Mouse (Mus musculus): ENCODE results near the gene Galnt2. TPM values are rescaled to one million over a fixed set of nuclear protein-coding genes. Genes with fewer than 3 reads are reported as not detected.

The Galnt2 gene
- polyA plus RNA-seq, 1 experiment, result 8.1 TPM

- H3K27ac ChIP-seq (ENCODE audit: insufficient read depth, low read depth, low read length), result no peak overlapping the region
- 57% methylated on average over 8 of the region's 8 CpGs for WGBS
- no peak overlapping the region for H3K4me3 ChIP-seq (ENCODE audit: low read depth, low read length)
- no peaks in the 10 kb centered on the region for H3K4me1 ChIP-seq (ENCODE audit: control insufficient read depth, insufficient read depth, insufficient read length, low read length)
- H3K27me3 ChIP-seq (ENCODE audit: control insufficient read depth, insufficient read depth, low read length), result no peaks in the 10 kb centered on the region
- H3K36me3 ChIP-seq (ENCODE audit: control insufficient read depth, insufficient read depth, low read length), result no peaks in the 10 kb centered on the region
- TF ChIP-seq CTCF (IDR thresholded peaks at IDR 0.05; ENCODE audit: extremely low read depth, insufficient read length, insufficient replicate concordance, low read depth, low read length) (no peak), POLR2A (IDR thresholded peaks at IDR 0.05; ENCODE audit: low read depth, low read length) (no peak)
Measured at GRCm38 (mm10) chr8:124201706-124202105, 29.5 kb upstream of the Galnt2 start.

GRCm38 (mm10) chr8:124202895-124203294 is 28.3 kb upstream of the Galnt2 start:
- no peak overlapping the region for H3K27ac ChIP-seq (ENCODE audit: insufficient read depth, low read depth, low read length)
- H3K4me3 ChIP-seq (ENCODE audit: low read depth, low read length), result no peak overlapping the region
- TF ChIP-seq CTCF (IDR thresholded peaks at IDR 0.05; ENCODE audit: extremely low read depth, insufficient read length, insufficient replicate concordance, low read depth, low read length) (no peak), POLR2A (IDR thresholded peaks at IDR 0.05; ENCODE audit: low read depth, low read length) (no peak)
- no peaks in the 10 kb centered on the region for H3K27me3 ChIP-seq (ENCODE audit: control insufficient read depth, insufficient read depth, low read length)
- no peaks in the 10 kb centered on the region for H3K4me1 ChIP-seq (ENCODE audit: control insufficient read depth, insufficient read depth, insufficient read length, low read length)
- H3K36me3 ChIP-seq (ENCODE audit: control insufficient read depth, insufficient read depth, low read length), result no peaks in the 10 kb centered on the region
- 20% methylated on average over 5 of the region's 5 CpGs for WGBS

- H3K36me3 ChIP-seq (ENCODE audit: control insufficient read depth, insufficient read depth, low read length), result no peaks in the 10 kb centered on the region
- no peaks in the 10 kb centered on the region for H3K4me1 ChIP-seq (ENCODE audit: control insufficient read depth, insufficient read depth, insufficient read length, low read length)
- no peak for TF ChIP-seq POLR2A (IDR thresholded peaks at IDR 0.05; ENCODE audit: low read depth, low read length)
- no peak for TF ChIP-seq CTCF (IDR thresholded peaks at IDR 0.05; ENCODE audit: extremely low read depth, insufficient read length, insufficient replicate concordance, low read depth, low read length)
- 90% methylated on average over 13 of the region's 13 CpGs for WGBS
- no peak overlapping the region for H3K27ac ChIP-seq (ENCODE audit: insufficient read depth, low read depth, low read length)
- H3K4me3 ChIP-seq (ENCODE audit: low read depth, low read length), result no peak overlapping the region
- no peaks in the 10 kb centered on the region for H3K27me3 ChIP-seq (ENCODE audit: control insufficient read depth, insufficient read depth, low read length)
Measured at GRCm38 (mm10) chr8:124204001-124204601, 27.1 kb upstream of the Galnt2 start.

GRCm38 (mm10) chr8:124212148-124212547 is 19.0 kb upstream of the Galnt2 start:
- Histone ChIP-seq H3K4me1 (ENCODE audit: control insufficient read depth, insufficient read depth, insufficient read length, low read length) (no peaks in the 10 kb centered on the region), H3K36me3 (ENCODE audit: control insufficient read depth, insufficient read depth, low read length) (no peaks in the 10 kb centered on the region), H3K27me3 (ENCODE audit: control insufficient read depth, insufficient read depth, low read length) (no peaks in the 10 kb centered on the region), H3K4me3 (ENCODE audit: low read depth, low read length) (no peak overlapping the region), H3K27ac (ENCODE audit: insufficient read depth, low read depth, low read length) (no peak overlapping the region)
- TF ChIP-seq POLR2A (IDR thresholded peaks at IDR 0.05; ENCODE audit: low read depth, low read length), result no peak
- TF ChIP-seq CTCF (IDR thresholded peaks at IDR 0.05; ENCODE audit: extremely low read depth, insufficient read length, insufficient replicate concordance, low read depth, low read length), result no peak
- 59% methylated on average over 2 of the region's 2 CpGs for WGBS

GRCm38 (mm10) chr8:124216951-124217350 is 14.2 kb upstream of the Galnt2 start:
- H3K36me3 ChIP-seq (ENCODE audit: control insufficient read depth, insufficient read depth, low read length), result no peaks in the 10 kb centered on the region
- H3K4me3 ChIP-seq (ENCODE audit: low read depth, low read length), result no peak overlapping the region
- no peak overlapping the region for H3K27ac ChIP-seq (ENCODE audit: insufficient read depth, low read depth, low read length)
- TF ChIP-seq POLR2A (IDR thresholded peaks at IDR 0.05; ENCODE audit: low read depth, low read length) (no peak), CTCF (IDR thresholded peaks at IDR 0.05; ENCODE audit: extremely low read depth, insufficient read length, insufficient replicate concordance, low read depth, low read length) (no peak)
- H3K27me3 ChIP-seq (ENCODE audit: control insufficient read depth, insufficient read depth, low read length), result no peaks in the 10 kb centered on the region
- H3K4me1 ChIP-seq (ENCODE audit: control insufficient read depth, insufficient read depth, insufficient read length, low read length), result no peaks in the 10 kb centered on the region

- Histone ChIP-seq H3K27me3 (ENCODE audit: control insufficient read depth, insufficient read depth, low read length) (no peaks in the 10 kb centered on the region), H3K27ac (ENCODE audit: insufficient read depth, low read depth, low read length) (peak overlapping the region; percentile 25; the same call in 1 of the 2 replicates), H3K36me3 (ENCODE audit: control insufficient read depth, insufficient read depth, low read length) (no peaks in the 10 kb centered on the region), H3K4me1 (ENCODE audit: control insufficient read depth, insufficient read depth, insufficient read length, low read length) (peaks cover 17% of the 10 kb centered on the region; the same call in 1 of the 2 replicates), H3K4me3 (ENCODE audit: low read depth, low read length) (no peak overlapping the region)
- 34% methylated on average over 2 of the region's 2 CpGs for WGBS
- TF ChIP-seq CTCF (IDR thresholded peaks at IDR 0.05; ENCODE audit: extremely low read depth, insufficient read length, insufficient replicate concordance, low read depth, low read length), result no peak
- TF ChIP-seq POLR2A (IDR thresholded peaks at IDR 0.05; ENCODE audit: low read depth, low read length), result no peak
Measured at GRCm38 (mm10) chr8:124229883-124230282, 1.3 kb upstream of the Galnt2 start.

- Histone ChIP-seq H3K4me1 (ENCODE audit: control insufficient read depth, insufficient read depth, insufficient read length, low read length) (peaks cover 17% of the 10 kb centered on the region; the same call in 1 of the 2 replicates), H3K36me3 (ENCODE audit: control insufficient read depth, insufficient read depth, low read length) (no peaks in the 10 kb centered on the region), H3K27me3 (ENCODE audit: control insufficient read depth, insufficient read depth, low read length) (no peaks in the 10 kb centered on the region), H3K4me3 (ENCODE audit: low read depth, low read length) (peak overlapping the region; percentile 57), H3K27ac (ENCODE audit: insufficient read depth, low read depth, low read length) (peak overlapping the region; percentile 1; the same call in 1 of the 2 replicates)
- 56% methylated on average over 8 of the region's 8 CpGs for WGBS
- TF ChIP-seq POLR2A (IDR thresholded peaks at IDR 0.05; ENCODE audit: low read depth, low read length) (no peak), CTCF (IDR thresholded peaks at IDR 0.05; ENCODE audit: extremely low read depth, insufficient read length, insufficient replicate concordance, low read depth, low read length) (no peak)
Measured at GRCm38 (mm10) chr8:124230496-124231175, 555 bp upstream of the Galnt2 start.

Measured in small intestine, adult 2 months (tissue).